Comparison of ENCODE assay signal across 8 mouse cellular contexts in genomic region chr2:33876529-33877290, GRCm38 (mm10). TPM values are rescaled to one million over a fixed set of nuclear protein-coding genes. Genes with fewer than 3 reads are reported as not detected.
A peak's percentile ranks its signal among the peaks of the same experiment; 100 is the strongest.
DNase-seq lines count a peak whose midpoint lies in the region; ATAC-seq and TF ChIP-seq lines count a peak whose summit lies in the region.

No protein-coding gene starts in this region.

- peak; percentile 9; the same call in 1 of the 2 replicates for TF ChIP-seq CTCF in thymus, adult 2 months (IDR thresholded peaks at IDR 0.05; ENCODE audit: borderline replicate concordance, control insufficient read depth, extremely low read depth, insufficient read depth, low read length, poor library complexity)
- no peak for TF ChIP-seq CTCF in heart, postnatal 0 days (IDR thresholded peaks at IDR 0.05; ENCODE audit: low read depth)

- no peak overlapping the region for H3K4me3 ChIP-seq in thymus, adult 2 months (ENCODE audit: control insufficient read depth, insufficient read depth, low read length)
- peak overlapping the region; percentile 17; the same call in 1 of the 2 replicates for H3K4me3 ChIP-seq in forebrain, embryonic 13.5 days
- no peak overlapping the region for H3K4me3 ChIP-seq in heart, postnatal 0 days (ENCODE audit: low read depth, low read length)
- no peak overlapping the region for H3K4me3 ChIP-seq in liver, embryonic 12.5 days

- peak overlapping the region; percentile 58 for H3K9ac ChIP-seq in forebrain, embryonic 13.5 days
- no peak overlapping the region for H3K9ac ChIP-seq in heart, postnatal 0 days (replicated peaks; ENCODE audit: low read depth, low read length)
- no peak overlapping the region for H3K9ac ChIP-seq in liver, embryonic 12.5 days

- peaks cover 3% of the 10 kb centered on the region; the same call in 1 of the 2 replicates for H3K9me3 ChIP-seq in forebrain, embryonic 13.5 days (replicated peaks)
- H3K9me3 ChIP-seq in heart, postnatal 0 days (replicated peaks; ENCODE audit: control insufficient read depth, low read length) = no peaks in the 10 kb centered on the region
- no peaks in the 10 kb centered on the region for H3K9me3 ChIP-seq in liver, embryonic 12.5 days (replicated peaks)

- DNase-seq in thymus, adult 2 months = no peak
- DNase-seq in thymus, postnatal 0 days (ENCODE audit: low spot score) = no peak
- no peak for DNase-seq in heart, postnatal 0 days (ENCODE audit: low spot score)
- peak; percentile 79 to 86 for DNase-seq in kidney, postnatal 25 days
- peak; percentile 72 for DNase-seq in ovary, postnatal 36 days (ENCODE audit: low spot score)
- no peak for DNase-seq in urinary bladder, postnatal 14 days (ENCODE audit: low spot score)

- no peak for TF ChIP-seq POLR2A in thymus, adult 2 months (IDR thresholded peaks at IDR 0.05; ENCODE audit: control insufficient read depth, extremely low read depth, insufficient read depth, low read length, poor library complexity)

- H3K27me3 ChIP-seq in thymus, adult 2 months (ENCODE audit: control insufficient read depth, insufficient read depth, low read length) = no peaks in the 10 kb centered on the region
- no peaks in the 10 kb centered on the region for H3K27me3 ChIP-seq in forebrain, embryonic 13.5 days
- H3K27me3 ChIP-seq in heart, postnatal 0 days (ENCODE audit: control insufficient read depth, insufficient read depth, low read length) = no peaks in the 10 kb centered on the region
- H3K27me3 ChIP-seq in liver, embryonic 12.5 days (replicated peaks) = no peaks in the 10 kb centered on the region

- H3K27ac ChIP-seq in thymus, adult 2 months (ENCODE audit: control insufficient read depth, insufficient read depth, low read length) = no peak overlapping the region
- H3K27ac ChIP-seq in forebrain, embryonic 13.5 days = peak overlapping the region; percentile 99
- peak overlapping the region; percentile 58 for H3K27ac ChIP-seq in heart, postnatal 0 days (ENCODE audit: low read depth)
- peak overlapping the region; percentile 59 for H3K27ac ChIP-seq in liver, embryonic 12.5 days

- peak overlapping the region; percentile 49 for H3K4me2 ChIP-seq in forebrain, embryonic 13.5 days
- H3K4me2 ChIP-seq in heart, postnatal 0 days (ENCODE audit: low read depth, low read length) = no peak overlapping the region; the same call in 1 of the 2 replicates
- H3K4me2 ChIP-seq in liver, embryonic 12.5 days = peak overlapping the region; percentile 34

- ATAC-seq in forebrain, embryonic 13.5 days = peak; percentile 92
- ATAC-seq in heart, postnatal 0 days (ENCODE audit: insufficient read depth, low read depth) = no peak
- no peak for ATAC-seq in liver, embryonic 12.5 days

- H3K4me1 ChIP-seq in thymus, adult 2 months (replicated peaks; ENCODE audit: control insufficient read depth, insufficient read depth, low read length) = peaks cover 58% of the 10 kb centered on the region
- H3K4me1 ChIP-seq in forebrain, embryonic 13.5 days = peaks cover 67% of the 10 kb centered on the region
- H3K4me1 ChIP-seq in heart, postnatal 0 days (ENCODE audit: control insufficient read depth, insufficient read depth) = peaks cover 11% of the 10 kb centered on the region
- H3K4me1 ChIP-seq in liver, embryonic 12.5 days = peaks cover 57% of the 10 kb centered on the region

- TF ChIP-seq EP300 in heart, postnatal 0 days (IDR thresholded peaks at IDR 0.05; ENCODE audit: low read depth) = no peak

- peaks cover 24% of the 10 kb centered on the region for H3K36me3 ChIP-seq in thymus, adult 2 months (ENCODE audit: control insufficient read depth, insufficient read depth, low read length)
- peaks cover 28% of the 10 kb centered on the region for H3K36me3 ChIP-seq in forebrain, embryonic 13.5 days (ENCODE audit: poor library complexity, severe bottlenecking)
- H3K36me3 ChIP-seq in heart, postnatal 0 days (replicated peaks; ENCODE audit: control insufficient read depth, insufficient read depth, low read length) = peaks cover 16% of the 10 kb centered on the region
- H3K36me3 ChIP-seq in liver, embryonic 12.5 days = peaks cover 30% of the 10 kb centered on the region

- 92% methylated on average over 25 of the region's 25 CpGs for WGBS in thymus, adult 2 months
- 3% methylated on average over 25 of the region's 25 CpGs for WGBS in forebrain, embryonic 13.5 days
- 46% methylated on average over 25 of the region's 25 CpGs for WGBS in heart, postnatal 0 days
- WGBS in liver, embryonic 12.5 days (ENCODE audit: insufficient replicate concordance) = 54% methylated on average over 25 of the region's 25 CpGs

RNA-seq across cellular contexts. Expression of gene Mvb12b, which starts 11.0 kb away (rescaled TPM):
- polyA plus RNA-seq in thymus, adult 2 months (2012; rRNA removed) = 79.3 and 94.9 TPM in 2 replicates
- 50.4 and 56.8 TPM in 2 replicates for polyA plus RNA-seq in thymus, postnatal 0 days (2015; fragmentation: Nextera tagmentation; extraction: Ambion mirVana)
- 61.3 and 63.9 TPM in 2 replicates for polyA plus RNA-seq in forebrain, embryonic 13.5 days (2015; fragmentation: Nextera tagmentation; extraction: Ambion mirVana)
- total RNA-seq in heart, postnatal 0 days (2014; rRNA removed; ENCODE audit: low replicate concordance) = 24.7 and 38.7 TPM in 2 replicates
- polyA plus RNA-seq in heart, postnatal 0 days (2015; fragmentation: Nextera tagmentation; extraction: Ambion mirVana) = 7.7 and 8.7 TPM in 2 replicates
- 21.3 and 21.6 TPM in 2 replicates for polyA plus RNA-seq in liver, embryonic 12.5 days (2016; fragmentation: Nextera tagmentation; extraction: Ambion mirVana)

Comparison
In these comparisons a context has a peak if more than half of its experiments do, and no peak if none do; other contexts are left out.
1. DNase-seq: peak in kidney, postnatal 25 days (2 of 2) and ovary, postnatal 36 days (single experiment); none in thymus, adult 2 months (single experiment), thymus, postnatal 0 days (single experiment), heart, postnatal 0 days (single experiment) and urinary bladder, postnatal 14 days (single experiment).